ENCODE assay signal across 8 mouse cellular contexts in the genomic region with DNA sequence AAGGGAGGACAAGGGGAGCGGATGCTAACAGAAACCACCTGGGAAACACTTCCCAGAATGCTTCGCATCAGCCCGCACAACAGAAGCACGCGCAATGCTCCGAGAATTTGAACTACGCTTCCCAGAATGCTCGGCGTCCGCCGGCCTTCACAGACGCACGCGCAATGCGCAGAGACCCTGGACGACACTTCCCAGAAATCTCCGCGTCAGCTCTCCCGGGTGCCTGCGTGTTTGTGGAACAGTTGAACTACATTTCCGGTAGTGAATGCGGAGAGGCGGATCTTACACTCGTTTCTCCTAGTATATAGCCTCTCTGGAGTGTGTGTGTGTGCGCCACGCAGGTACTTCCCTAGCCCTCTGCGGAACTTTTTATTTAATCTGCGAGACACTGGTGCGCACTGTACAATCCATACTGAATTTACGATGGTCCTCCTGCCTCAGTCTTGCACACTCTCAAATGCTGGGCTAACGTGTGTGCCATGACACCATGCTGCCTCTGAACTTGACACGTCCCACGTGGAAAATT. TPM values are rescaled to one million over a fixed set of nuclear protein-coding genes. Genes with fewer than 3 reads are reported as not detected.
DNase-seq lines count a peak whose midpoint lies in the region; ATAC-seq lines count a peak whose summit lies in the region.

TSS of gene Zfp94 (minus strand) at position 100 of the 526 bp plus-strand sequence.

- peak within 1 kb of the TSS; percentile 85 for H3K4me2 ChIP-seq in hindbrain, embryonic 14.5 days (replicated peaks)

- H3K9ac ChIP-seq in hindbrain, embryonic 14.5 days, result peak within 1 kb of the TSS; percentile 82

- H3K36me3 ChIP-seq in hindbrain, embryonic 14.5 days (replicated peaks; ENCODE audit: control insufficient read depth, insufficient read depth), result peaks cover 7% of the 10 kb centered on the region

- peak; percentile 97 for DNase-seq in R1 (ENCODE audit: low read depth, low spot score)
- DNase-seq in cerebellum, postnatal 25 days, result peak; percentile 97
- DNase-seq in frontal cortex, postnatal 25 days (ENCODE audit: low spot score in 2 of 2), result peak; percentile 94 to 98
- DNase-seq in hindbrain, embryonic 14.5 days (ENCODE audit: low spot score), result peak; percentile 98
- peak; percentile 98 for DNase-seq in layer of hippocampus, postnatal 36 days
- peak; percentile 98 for DNase-seq in lung, postnatal 36 days
- peak; percentile 97 for DNase-seq in retina, postnatal 1 day
- peak; percentile 84 to 96 for DNase-seq in urinary bladder, adult 18-20 months (ENCODE audit: low spot score in 2 of 2)

- peaks cover 4% of the 10 kb centered on the region for H3K4me1 ChIP-seq in hindbrain, embryonic 14.5 days (replicated peaks; ENCODE audit: control insufficient read depth, insufficient read depth, low read length)

- H3K27me3 ChIP-seq in hindbrain, embryonic 14.5 days (ENCODE audit: control insufficient read depth, insufficient read depth, low read length), result no peaks in the 10 kb centered on the region

- peak; percentile 96 for ATAC-seq in hindbrain, embryonic 14.5 days (ENCODE audit: low FRiP score)

- no peaks in the 10 kb centered on the region for H3K9me3 ChIP-seq in hindbrain, embryonic 14.5 days (ENCODE audit: control insufficient read depth, low read length)

- H3K4me3 ChIP-seq in hindbrain, embryonic 14.5 days (replicated peaks; ENCODE audit: low read length), result peak within 1 kb of the TSS; percentile 52

- WGBS in hindbrain, embryonic 14.5 days, result 1% methylated on average over 33 of the region's 33 CpGs

- peak within 1 kb of the TSS; percentile 81 for H3K27ac ChIP-seq in hindbrain, embryonic 14.5 days

RNA-seq across cellular contexts. Expression of gene Zfp94, which starts in this region (rescaled TPM):
- 19.6 and 20.9 TPM in 2 replicates for polyA plus RNA-seq in hindbrain, embryonic 14.5 days (2014; fragmentation: Nextera tagmentation; extraction: Ambion mirVana)
- 10 to 100 TPM; 12.2 to 14.8 TPM for total RNA-seq in layer of hippocampus, postnatal 36 days (2021)

Comparison
In these comparisons a context has a peak if more than half of its experiments do, and no peak if none do; other contexts are left out.
1. Peak in every context shown above with its lines: DNase-seq, ATAC-seq, H3K4me3 ChIP-seq and H3K27ac ChIP-seq.